Mouse (Mus musculus): ENCODE measurements around the gene Gimap1.

Gene Gimap1

GRCm38 (mm10) chr6:48740501-48741169, 1.8 kb downstream of the Gimap1 start:
- DNase-seq (ENCODE audit: low spot score): no peak

- DNase-seq (ENCODE audit: low spot score): no peak
Observed at GRCm38 (mm10) chr6:48741273-48741672, 2.4 kb downstream of the Gimap1 start.

- DNase-seq (ENCODE audit: low spot score): no peak
Observed at GRCm38 (mm10) chr6:48741711-48742206, 2.9 kb downstream of the Gimap1 start.

- DNase-seq (ENCODE audit: low spot score): no peak
Observed at GRCm38 (mm10) chr6:48742422-48743351, 3.8 kb downstream of the Gimap1 start.

- no peak for DNase-seq (ENCODE audit: low spot score)
Observed at GRCm38 (mm10) chr6:48745490-48745889, 6.6 kb downstream of the Gimap1 start.

- peak; percentile 23 for DNase-seq (ENCODE audit: low spot score)
Observed at GRCm38 (mm10) chr6:48745959-48746889, 7.4 kb downstream of the Gimap1 start, which contains the start of gene Gimap5. Gene Gimap5, plus strand, starts transcription at chr6:48746197.

GRCm38 (mm10) chr6:48747091-48747966, 8.5 kb downstream of the Gimap1 start:
- no peak for DNase-seq (ENCODE audit: low spot score)

GRCm38 (mm10) chr6:48763567-48764270, 24.9 kb downstream of the Gimap1 start:
- DNase-seq (ENCODE audit: low spot score): no peak

GRCm38 (mm10) chr6:48764496-48764895, 25.6 kb downstream of the Gimap1 start:
- no peak for DNase-seq (ENCODE audit: low spot score)

GRCm38 (mm10) chr6:48768178-48768869, 29.5 kb downstream of the Gimap1 start:
- no peak for DNase-seq (ENCODE audit: low spot score)

GRCm38 (mm10) chr6:48768933-48769332, 30.1 kb downstream of the Gimap1 start:
- no peak for DNase-seq (ENCODE audit: low spot score)

- DNase-seq (ENCODE audit: low spot score): no peak
Observed at GRCm38 (mm10) chr6:48770696-48771095, 31.8 kb downstream of the Gimap1 start, which contains the start of gene Gimap3. Gene Gimap3, minus strand, starts transcription at chr6:48770851.

GRCm38 (mm10) chr6:48772030-48772429, 33.2 kb downstream of the Gimap1 start:
- peak; percentile 83 for DNase-seq (ENCODE audit: low spot score)

- no peak for DNase-seq (ENCODE audit: low spot score)
Observed at GRCm38 (mm10) chr6:48784406-48784805, 45.6 kb downstream of the Gimap1 start.

- DNase-seq (ENCODE audit: low spot score): no peak
Observed at GRCm38 (mm10) chr6:48785189-48785588, 46.3 kb downstream of the Gimap1 start.

- DNase-seq (ENCODE audit: low spot score): no peak
Observed at GRCm38 (mm10) chr6:48785601-48786000, 46.7 kb downstream of the Gimap1 start.

- no peak for DNase-seq (ENCODE audit: low spot score)
Observed at GRCm38 (mm10) chr6:48787867-48788266, 49.0 kb downstream of the Gimap1 start.

All from layer of hippocampus, adult 11-12 months (tissue).